Comparison of ENCODE assay signal across 8 mouse cellular contexts in the genomic region with DNA sequence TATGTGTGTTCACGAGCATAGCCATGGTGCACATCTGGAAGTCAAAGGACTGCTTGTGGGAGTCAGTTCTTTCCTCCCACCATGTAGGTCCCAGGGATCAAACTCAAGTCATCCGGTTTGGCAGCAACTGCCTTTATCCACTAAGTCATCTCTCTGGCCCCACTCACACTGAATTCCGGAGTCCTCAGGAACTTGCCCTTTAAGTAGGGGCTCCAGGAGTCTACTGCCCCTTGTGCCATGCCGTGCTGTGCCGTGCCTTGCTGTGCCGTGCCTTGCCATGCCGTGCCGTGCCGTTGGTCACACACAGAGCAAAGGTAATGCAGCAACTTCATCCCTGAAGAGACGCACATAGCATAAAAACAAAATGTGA. TPM values are rescaled to one million over a fixed set of nuclear protein-coding genes. Genes with fewer than 3 reads are reported as not detected.
DNase-seq lines count a peak whose midpoint lies in the region; ATAC-seq and TF ChIP-seq lines count a peak whose summit lies in the region.

No protein-coding gene starts in this region.

- 28% methylated on average over 10 of the region's 10 CpGs for WGBS in lung, embryonic 16.5 days
- WGBS in hindbrain, embryonic 12.5 days: 35% methylated on average over 10 of the region's 10 CpGs
- 28% methylated on average over 10 of the region's 10 CpGs for WGBS in liver, embryonic 14.5 days (ENCODE audit: insufficient replicate concordance)

- TF ChIP-seq EP300 in liver, embryonic 14.5 days (IDR thresholded peaks at IDR 0.05; ENCODE audit: low read depth): no peak

- H3K4me1 ChIP-seq in lung, embryonic 16.5 days (replicated peaks; ENCODE audit: control insufficient read depth, insufficient read depth, low read length): peaks cover 7% of the 10 kb centered on the region; the same call in 1 of the 2 replicates
- peaks cover 3% of the 10 kb centered on the region; the same call in 1 of the 2 replicates for H3K4me1 ChIP-seq in hindbrain, embryonic 12.5 days
- H3K4me1 ChIP-seq in liver, embryonic 14.5 days (replicated peaks; ENCODE audit: control insufficient read depth in 2 of 2, insufficient read depth in 2 of 2, low read length in 1 of 2): peaks cover 0 to 11% of the 10 kb centered on the region in 2 experiments; a peak in 2 of 4 replicates

- no peak overlapping the region for H3K27ac ChIP-seq in lung, embryonic 16.5 days (ENCODE audit: low read length)
- H3K27ac ChIP-seq in hindbrain, embryonic 12.5 days: no peak overlapping the region
- H3K27ac ChIP-seq in liver, embryonic 14.5 days: no peak overlapping the region

- no peaks in the 10 kb centered on the region for H3K36me3 ChIP-seq in lung, embryonic 16.5 days (ENCODE audit: control insufficient read depth, insufficient read depth, low read length)
- no peaks in the 10 kb centered on the region for H3K36me3 ChIP-seq in hindbrain, embryonic 12.5 days
- no peaks in the 10 kb centered on the region for H3K36me3 ChIP-seq in liver, embryonic 14.5 days (replicated peaks; ENCODE audit: control insufficient read depth, insufficient read depth, low read depth)

- no peak for ATAC-seq in lung, embryonic 16.5 days (ENCODE audit: low read depth)
- ATAC-seq in hindbrain, embryonic 12.5 days (ENCODE audit: low FRiP score): no peak
- no peak for ATAC-seq in liver, embryonic 14.5 days (ENCODE audit: insufficient read depth)

- H3K9ac ChIP-seq in lung, embryonic 16.5 days (ENCODE audit: low read length): no peak overlapping the region
- no peak overlapping the region for H3K9ac ChIP-seq in hindbrain, embryonic 12.5 days
- H3K9ac ChIP-seq in liver, embryonic 14.5 days (replicated peaks): 0 out of 2 replicates have a peak overlapping the region, but pooled peaks have one; percentile 5

- TF ChIP-seq CTCF in liver, embryonic 14.5 days (IDR thresholded peaks at IDR 0.05; ENCODE audit: low read depth): no peak

- 0 out of 2 replicates have a peak overlapping the region, but pooled peaks have one; percentile 1 for H3K4me2 ChIP-seq in lung, embryonic 16.5 days (ENCODE audit: low read depth, low read length)
- H3K4me2 ChIP-seq in hindbrain, embryonic 12.5 days (replicated peaks): peak overlapping the region; percentile 20; the same call in 1 of the 2 replicates
- peak overlapping the region; percentile 59 for H3K4me2 ChIP-seq in liver, embryonic 14.5 days (ENCODE audit: low read depth)

- peak; percentile 22 to 28 for DNase-seq in adrenal gland, postnatal 36 days
- no peak for DNase-seq in adrenal gland, postnatal 4 days (ENCODE audit: low spot score in 2 of 2)
- no peak for DNase-seq in lung, postnatal 25 days (ENCODE audit: low spot score)
- no peak for DNase-seq in liver, embryonic 14.5 days (ENCODE audit: low read depth in 3 of 3, low spot score in 3 of 3)
- DNase-seq in right cerebral cortex, postnatal 10 days (ENCODE audit: low spot score in 2 of 2): no peak
- no peak for DNase-seq in spleen, adult 18-20 months

- H3K9me3 ChIP-seq in lung, embryonic 16.5 days (ENCODE audit: control insufficient read depth, low read length): no peaks in the 10 kb centered on the region
- H3K9me3 ChIP-seq in hindbrain, embryonic 12.5 days (replicated peaks): no peaks in the 10 kb centered on the region
- H3K9me3 ChIP-seq in liver, embryonic 14.5 days (ENCODE audit: control insufficient read depth, low read length): no peaks in the 10 kb centered on the region

- no peak overlapping the region for H3K4me3 ChIP-seq in lung, embryonic 16.5 days (ENCODE audit: low read length)
- no peak overlapping the region for H3K4me3 ChIP-seq in hindbrain, embryonic 12.5 days
- peak overlapping the region; percentile 1 to 25; a peak in 2 of 4 replicates for H3K4me3 ChIP-seq in liver, embryonic 14.5 days (ENCODE audit: insufficient read depth in 1 of 2, low read depth in 2 of 2, low read length in 2 of 2)

- H3K27me3 ChIP-seq in lung, embryonic 16.5 days (ENCODE audit: control insufficient read depth, insufficient read depth, low read depth, low read length): no peaks in the 10 kb centered on the region
- no peaks in the 10 kb centered on the region for H3K27me3 ChIP-seq in hindbrain, embryonic 12.5 days
- no peaks in the 10 kb centered on the region for H3K27me3 ChIP-seq in liver, embryonic 14.5 days (ENCODE audit: control insufficient read depth, insufficient read depth, low read length)

RNA-seq across cellular contexts. Expression of a gene that starts 15.5 kb away (rescaled TPM):
- total RNA-seq in adrenal gland, postnatal 36 days (2021): under 1 TPM; 0.17 to 0.33 TPM
- 1 to 10 TPM; 1.5 to 2.0 TPM for total RNA-seq in adrenal gland, postnatal 4 days (2021)
- polyA plus RNA-seq in lung, embryonic 16.5 days (2015; fragmentation: Nextera tagmentation; extraction: Ambion mirVana): 0.34 and 0.40 TPM in 2 replicates
- polyA plus RNA-seq in hindbrain, embryonic 12.5 days (2016; fragmentation: Nextera tagmentation; extraction: Ambion mirVana): 2.1 and 2.2 TPM in 2 replicates
- 0.01 and 0.03 TPM in 2 replicates for polyA plus RNA-seq in liver, embryonic 14.5 days (2012; rRNA removed)
- 0.03 and 0.04 TPM in 2 replicates for polyA plus RNA-seq in liver, embryonic 14.5 days (2014; fragmentation: Nextera tagmentation; extraction: Ambion mirVana)

Comparison
In these comparisons a context has a peak if more than half of its experiments do, and no peak if none do; other contexts are left out.
1. DNase-seq: peak in adrenal gland, postnatal 36 days (2 of 2); none in adrenal gland, postnatal 4 days (0 of 2), lung, postnatal 25 days (single experiment), liver, embryonic 14.5 days (0 of 3), right cerebral cortex, postnatal 10 days (0 of 2) and spleen, adult 18-20 months (0 of 2).
2. H3K4me2 ChIP-seq: peak in every context shown above with its lines; median percentile 59 in liver, embryonic 14.5 days; 20 in hindbrain, embryonic 12.5 days; 1 in lung, embryonic 16.5 days.
3. H3K4me3 ChIP-seq: peak in liver, embryonic 14.5 days (2 of 2); none in lung, embryonic 16.5 days (single experiment) and hindbrain, embryonic 12.5 days (single experiment).